Comparison of ENCODE assay signal across 18 mouse cellular contexts in the genomic region with DNA sequence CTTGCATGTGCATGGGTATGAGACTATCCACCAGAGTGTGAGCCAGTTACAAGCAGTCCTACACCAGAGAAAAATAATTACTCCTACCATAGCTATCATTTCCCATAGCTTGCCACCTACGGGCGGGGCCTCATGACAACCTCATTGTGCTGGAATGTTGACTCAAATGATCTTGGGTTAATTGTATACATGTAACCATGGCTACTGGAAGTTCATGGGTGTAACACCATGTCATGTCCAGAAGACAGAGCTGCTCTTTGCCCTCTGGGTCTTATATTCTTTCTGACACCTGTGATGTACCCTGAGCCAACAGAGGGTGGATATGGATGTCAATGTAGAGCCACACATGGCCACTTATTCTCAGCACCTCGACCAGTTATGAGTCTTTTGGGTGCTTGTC.
DNase-seq lines count a peak whose midpoint lies in the region; ATAC-seq lines count a peak whose summit lies in the region.
"Had no signal": no experiment of that assay in that cellular context is flagged by ENCODE, and none has a peak within 500 bp of the region (broad histone marks: within the 10 kb centered on the region; RNA-seq: fewer than 3 reads in every experiment).

No protein-coding gene starts in this region.

- H3K9me3 ChIP-seq in midbrain, embryonic 11.5 days (ENCODE audit: control insufficient read depth, low read length), result no peaks in the 10 kb centered on the region
- H3K9me3 ChIP-seq in midbrain, embryonic 13.5 days, result no peaks in the 10 kb centered on the region
- no peaks in the 10 kb centered on the region for H3K9me3 ChIP-seq in intestine, embryonic 16.5 days (ENCODE audit: control insufficient read depth, low read length)
- H3K9me3 ChIP-seq in stomach, embryonic 16.5 days (replicated peaks; ENCODE audit: control insufficient read depth, low read length), result no peaks in the 10 kb centered on the region
- H3K9me3 ChIP-seq: embryonic facial prominence, embryonic 12.5 days; heart, embryonic 10.5 days; hindbrain, embryonic 12.5 days had no signal

- no peak overlapping the region for H3K9ac ChIP-seq in midbrain, embryonic 11.5 days (ENCODE audit: low read length)
- no peak overlapping the region for H3K9ac ChIP-seq in midbrain, embryonic 13.5 days (replicated peaks)
- H3K9ac ChIP-seq in intestine, embryonic 16.5 days (ENCODE audit: low read depth, low read length), result no peak overlapping the region
- H3K9ac ChIP-seq in stomach, embryonic 16.5 days (ENCODE audit: low read length), result no peak overlapping the region
- H3K9ac ChIP-seq: embryonic facial prominence, embryonic 12.5 days; hindbrain, embryonic 12.5 days had no signal

- 0 out of 2 replicates have a peak, but pooled peaks have one; percentile 22 for ATAC-seq in midbrain, embryonic 11.5 days (ENCODE audit: low FRiP score)
- no peak for ATAC-seq in midbrain, embryonic 13.5 days
- peak; percentile 82 for ATAC-seq in intestine, embryonic 16.5 days
- peak; percentile 78 for ATAC-seq in stomach, embryonic 16.5 days (ENCODE audit: insufficient read depth, low FRiP score)
- no peak for ATAC-seq in inflammation-experienced regulatory T-cells, adult 6 months
- ATAC-seq: forebrain, embryonic 16.5 days; hindbrain, embryonic 16.5 days had no signal

- 82% methylated on average over 3 of the region's 3 CpGs for WGBS in midbrain, embryonic 11.5 days
- WGBS in midbrain, embryonic 13.5 days, result 78% methylated on average over 3 of the region's 3 CpGs
- 70% methylated on average over 3 of the region's 3 CpGs for WGBS in intestine, embryonic 16.5 days
- 60% methylated on average over 3 of the region's 3 CpGs for WGBS in stomach, embryonic 16.5 days

- no peak overlapping the region for H3K27ac ChIP-seq in midbrain, embryonic 11.5 days (ENCODE audit: low read depth, low read length)
- H3K27ac ChIP-seq in midbrain, embryonic 13.5 days, result no peak overlapping the region
- no peak overlapping the region for H3K27ac ChIP-seq in intestine, embryonic 16.5 days (ENCODE audit: low read length)
- H3K27ac ChIP-seq in stomach, embryonic 16.5 days (ENCODE audit: low read length), result no peak overlapping the region
- H3K27ac ChIP-seq: embryonic facial prominence, embryonic 12.5 days; heart, embryonic 10.5 days; hindbrain, embryonic 12.5 days had no signal

- H3K4me1 ChIP-seq in midbrain, embryonic 11.5 days (ENCODE audit: control insufficient read depth, insufficient read depth, low read length), result no peaks in the 10 kb centered on the region
- H3K4me1 ChIP-seq in midbrain, embryonic 13.5 days (replicated peaks), result 0 out of 2 replicates have a peak, but pooled peaks cover 3% of the 10 kb centered on the region
- H3K4me1 ChIP-seq in intestine, embryonic 16.5 days (ENCODE audit: control insufficient read depth, insufficient read depth, low read length), result 0 out of 2 replicates have a peak, but pooled peaks cover 3% of the 10 kb centered on the region
- H3K4me1 ChIP-seq in stomach, embryonic 16.5 days (ENCODE audit: control insufficient read depth, insufficient read depth, low read length), result 0 out of 2 replicates have a peak, but pooled peaks cover 2% of the 10 kb centered on the region
- H3K4me1 ChIP-seq: heart, embryonic 10.5 days; hindbrain, embryonic 12.5 days had no signal

- no peaks in the 10 kb centered on the region for H3K27me3 ChIP-seq in midbrain, embryonic 11.5 days (ENCODE audit: control insufficient read depth, insufficient read depth, low read length)
- no peaks in the 10 kb centered on the region for H3K27me3 ChIP-seq in midbrain, embryonic 13.5 days
- H3K27me3 ChIP-seq in intestine, embryonic 16.5 days (replicated peaks; ENCODE audit: control insufficient read depth, insufficient read depth, low read length), result no peaks in the 10 kb centered on the region
- H3K27me3 ChIP-seq in stomach, embryonic 16.5 days (ENCODE audit: control insufficient read depth, insufficient read depth, low read length), result no peaks in the 10 kb centered on the region
- H3K27me3 ChIP-seq: embryonic facial prominence, embryonic 12.5 days; hindbrain, embryonic 12.5 days had no signal

- DNase-seq in midbrain, embryonic 11.5 days (ENCODE audit: low spot score, missing footprints), result no peak
- no peak for DNase-seq in adipocyte (ENCODE audit: low spot score)
- DNase-seq: adrenal gland, postnatal 10 days; cerebellum, adult 11-12 months; cerebellum, adult 9-10 months; cerebellum, postnatal 25 days; gastrocnemius, postnatal 14 days; heart, postnatal 10 days; heart, postnatal 4 days had no signal

- no peaks in the 10 kb centered on the region for H3K36me3 ChIP-seq in midbrain, embryonic 11.5 days (ENCODE audit: control insufficient read depth, insufficient read depth, low read length)
- H3K36me3 ChIP-seq in midbrain, embryonic 13.5 days, result no peaks in the 10 kb centered on the region
- no peaks in the 10 kb centered on the region for H3K36me3 ChIP-seq in intestine, embryonic 16.5 days (ENCODE audit: control insufficient read depth, insufficient read depth, low read length)
- H3K36me3 ChIP-seq in stomach, embryonic 16.5 days (ENCODE audit: control insufficient read depth, insufficient read depth, low read length), result no peaks in the 10 kb centered on the region
- H3K36me3 ChIP-seq: embryonic facial prominence, embryonic 12.5 days; heart, embryonic 10.5 days; hindbrain, embryonic 12.5 days had no signal

- H3K4me2 ChIP-seq in midbrain, embryonic 11.5 days, result no peak overlapping the region
- H3K4me2 ChIP-seq in midbrain, embryonic 13.5 days (replicated peaks), result no peak overlapping the region
- H3K4me2 ChIP-seq in intestine, embryonic 16.5 days (ENCODE audit: low read depth, low read length), result no peak overlapping the region
- H3K4me2 ChIP-seq in stomach, embryonic 16.5 days (ENCODE audit: low read depth, low read length), result no peak overlapping the region
- H3K4me2 ChIP-seq: embryonic facial prominence, embryonic 12.5 days; hindbrain, embryonic 12.5 days had no signal

- no peak overlapping the region for H3K4me3 ChIP-seq in midbrain, embryonic 11.5 days (ENCODE audit: low read depth, low read length)
- no peak overlapping the region for H3K4me3 ChIP-seq in midbrain, embryonic 13.5 days (replicated peaks)
- no peak overlapping the region for H3K4me3 ChIP-seq in intestine, embryonic 16.5 days (ENCODE audit: low read length)
- H3K4me3 ChIP-seq in stomach, embryonic 16.5 days (replicated peaks; ENCODE audit: low read length), result no peak overlapping the region
- H3K4me3 ChIP-seq: embryonic facial prominence, embryonic 12.5 days; heart, embryonic 10.5 days; hindbrain, embryonic 12.5 days had no signal

Comparison
In these comparisons a context has a peak if more than half of its experiments do, and no peak if none do; other contexts are left out.
1. ATAC-seq: peak in midbrain, embryonic 11.5 days (single experiment), intestine, embryonic 16.5 days (single experiment) and stomach, embryonic 16.5 days (single experiment); none in midbrain, embryonic 13.5 days (single experiment) and inflammation-experienced regulatory T-cells, adult 6 months (single experiment).